Mouse (Mus musculus): ENCODE measurements around the gene Sorcs3. TPM values are rescaled to one million over a fixed set of nuclear protein-coding genes. Genes with fewer than 3 reads are reported as not detected.

The Sorcs3 gene
- total and polyA plus RNA-seq, 2 experiments from 2014 or later: 10.9 to 20.8 TPM

- 36% methylated on average over 7 of the region's 7 CpGs for WGBS
- H3K4me2 ChIP-seq (ENCODE audit: low read depth): no peak overlapping the region
- H3K36me3 ChIP-seq (ENCODE audit: insufficient read depth): no peaks in the 10 kb centered on the region
- DNase-seq (peak; percentile 51), ATAC-seq (peak; percentile 73; the same call in 1 of the 2 replicates)
- H3K4me3 ChIP-seq (ENCODE audit: low read depth, low read length): no peak overlapping the region
- no peaks in the 10 kb centered on the region for H3K4me1 ChIP-seq (ENCODE audit: insufficient read depth)
- H3K27me3 ChIP-seq (ENCODE audit: insufficient read depth, low read length): no peaks in the 10 kb centered on the region
- TF ChIP-seq CTCF (IDR thresholded peaks at IDR 0.05; ENCODE audit: low read depth): no peak
- no peak overlapping the region for H3K27ac ChIP-seq (ENCODE audit: low read depth, low read length)
- H3K9me3 ChIP-seq (ENCODE audit: low read length): no peaks in the 10 kb centered on the region
- no peak overlapping the region for H3K9ac ChIP-seq
These were observed 339.8 kb downstream of the Sorcs3 start for GRCm38 (mm10) chr19:48545421-48546132.

- H3K4me1 ChIP-seq (ENCODE audit: insufficient read depth): no peaks in the 10 kb centered on the region
- H3K9me3 ChIP-seq (ENCODE audit: low read length): no peaks in the 10 kb centered on the region
- H3K27ac ChIP-seq (ENCODE audit: low read depth, low read length): no peak overlapping the region
- no peak overlapping the region for H3K4me3 ChIP-seq (ENCODE audit: low read depth, low read length)
- DNase-seq (peak; percentile 27), ATAC-seq (no peak)
- no peaks in the 10 kb centered on the region for H3K36me3 ChIP-seq (ENCODE audit: insufficient read depth)
- H3K9ac ChIP-seq: no peak overlapping the region
- H3K27me3 ChIP-seq (ENCODE audit: insufficient read depth, low read length): no peaks in the 10 kb centered on the region
- no peak for TF ChIP-seq CTCF (IDR thresholded peaks at IDR 0.05; ENCODE audit: low read depth)
- 54% methylated on average over 2 of the region's 2 CpGs for WGBS
- no peak overlapping the region for H3K4me2 ChIP-seq (ENCODE audit: low read depth)
These were observed 340.3 kb downstream of the Sorcs3 start for GRCm38 (mm10) chr19:48546133-48546448.

GRCm38 (mm10) chr19:48548143-48548881 is 342.5 kb downstream of the Sorcs3 start:
- no peak overlapping the region for H3K4me2 ChIP-seq (ENCODE audit: low read depth)
- H3K36me3 ChIP-seq (ENCODE audit: insufficient read depth): no peaks in the 10 kb centered on the region
- TF ChIP-seq CTCF (IDR thresholded peaks at IDR 0.05; ENCODE audit: low read depth): no peak
- H3K9ac ChIP-seq: no peak overlapping the region
- H3K9me3 ChIP-seq (ENCODE audit: low read length): no peaks in the 10 kb centered on the region
- 23% methylated on average over 9 of the region's 9 CpGs for WGBS
- ATAC-seq: no peak
- no peak overlapping the region for H3K4me3 ChIP-seq (ENCODE audit: low read depth, low read length)
- no peak overlapping the region for H3K27ac ChIP-seq (ENCODE audit: low read depth, low read length)
- DNase-seq: no peak
- no peaks in the 10 kb centered on the region for H3K4me1 ChIP-seq (ENCODE audit: insufficient read depth)
- H3K27me3 ChIP-seq (ENCODE audit: insufficient read depth, low read length): no peaks in the 10 kb centered on the region

GRCm38 (mm10) chr19:48559432-48559831 is 353.6 kb downstream of the Sorcs3 start:
- ATAC-seq (no peak), DNase-seq (no peak)
- no peak overlapping the region for H3K27ac ChIP-seq (ENCODE audit: low read depth, low read length)
- no peaks in the 10 kb centered on the region for H3K36me3 ChIP-seq (ENCODE audit: insufficient read depth)
- H3K27me3 ChIP-seq (ENCODE audit: insufficient read depth, low read length): no peaks in the 10 kb centered on the region
- 31% methylated on average over 2 of the region's 2 CpGs for WGBS
- no peaks in the 10 kb centered on the region for H3K4me1 ChIP-seq (ENCODE audit: insufficient read depth)
- H3K9me3 ChIP-seq (ENCODE audit: low read length): no peaks in the 10 kb centered on the region
- no peak overlapping the region for H3K9ac ChIP-seq
- no peak overlapping the region for H3K4me2 ChIP-seq (ENCODE audit: low read depth)
- TF ChIP-seq CTCF (IDR thresholded peaks at IDR 0.05; ENCODE audit: low read depth): no peak
- H3K4me3 ChIP-seq (ENCODE audit: low read depth, low read length): no peak overlapping the region

- Histone ChIP-seq H3K36me3 (ENCODE audit: insufficient read depth) (no peaks in the 10 kb centered on the region), H3K4me1 (ENCODE audit: insufficient read depth) (no peaks in the 10 kb centered on the region), H3K9ac (no peak overlapping the region), H3K4me3 (ENCODE audit: low read depth, low read length) (no peak overlapping the region), H3K4me2 (ENCODE audit: low read depth) (no peak overlapping the region), H3K27ac (ENCODE audit: low read depth, low read length) (no peak overlapping the region), H3K27me3 (ENCODE audit: insufficient read depth, low read length) (no peaks in the 10 kb centered on the region), H3K9me3 (ENCODE audit: low read length) (no peaks in the 10 kb centered on the region)
- no peak for TF ChIP-seq CTCF (IDR thresholded peaks at IDR 0.05; ENCODE audit: low read depth)
- DNase-seq (no peak), ATAC-seq (no peak)
- 15% methylated on average over 1 of the region's 1 CpGs for WGBS
These were observed 369.9 kb downstream of the Sorcs3 start for GRCm38 (mm10) chr19:48575736-48576135.

DNA sequence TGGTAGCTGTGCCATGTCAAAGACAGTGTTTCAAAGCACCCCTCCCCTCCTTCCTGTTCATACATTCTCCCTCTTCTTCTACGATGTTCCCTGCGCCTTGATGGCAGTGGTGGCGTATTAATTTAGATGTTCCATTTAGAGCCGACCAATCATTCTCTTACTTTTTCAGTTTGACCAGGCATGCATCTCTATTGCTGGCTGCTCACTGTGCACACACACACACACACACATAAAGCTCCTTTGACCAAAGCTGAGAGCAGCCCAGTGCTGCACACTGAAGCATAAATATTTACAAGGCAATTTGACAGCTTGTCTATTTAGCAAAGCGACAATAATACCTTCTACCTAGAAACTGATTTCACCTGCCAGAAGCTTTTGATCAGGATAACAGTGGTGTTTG is 371.3 kb downstream of the Sorcs3 start:
- Histone ChIP-seq H3K4me3 (ENCODE audit: low read depth, low read length) (no peak overlapping the region), H3K36me3 (ENCODE audit: insufficient read depth) (no peaks in the 10 kb centered on the region), H3K9me3 (ENCODE audit: low read length) (no peaks in the 10 kb centered on the region), H3K9ac (no peak overlapping the region), H3K4me1 (ENCODE audit: insufficient read depth) (no peaks in the 10 kb centered on the region), H3K27me3 (ENCODE audit: insufficient read depth, low read length) (no peaks in the 10 kb centered on the region), H3K4me2 (ENCODE audit: low read depth) (no peak overlapping the region), H3K27ac (ENCODE audit: low read depth, low read length) (no peak overlapping the region)
- no peak for TF ChIP-seq CTCF (IDR thresholded peaks at IDR 0.05; ENCODE audit: low read depth)
- ATAC-seq (no peak), DNase-seq (no peak)
- 40% methylated on average over 5 of the region's 5 CpGs for WGBS

- no peak overlapping the region for H3K9ac ChIP-seq
- ATAC-seq (peak; percentile 79), DNase-seq (peak; percentile 57)
- H3K4me3 ChIP-seq (ENCODE audit: low read depth, low read length): no peak overlapping the region
- no peak overlapping the region for H3K4me2 ChIP-seq (ENCODE audit: low read depth)
- H3K4me1 ChIP-seq (ENCODE audit: insufficient read depth): no peaks in the 10 kb centered on the region
- TF ChIP-seq CTCF (IDR thresholded peaks at IDR 0.05; ENCODE audit: low read depth): no peak
- no peak overlapping the region for H3K27ac ChIP-seq (ENCODE audit: low read depth, low read length)
- no peaks in the 10 kb centered on the region for H3K9me3 ChIP-seq (ENCODE audit: low read length)
- 50% methylated on average over 8 of the region's 8 CpGs for WGBS
- H3K36me3 ChIP-seq (ENCODE audit: insufficient read depth): no peaks in the 10 kb centered on the region
- H3K27me3 ChIP-seq (ENCODE audit: insufficient read depth, low read length): no peaks in the 10 kb centered on the region
These were observed 379.2 kb downstream of the Sorcs3 start for GRCm38 (mm10) chr19:48584938-48585560.
